Mouse (Mus musculus): ENCODE measurements around the gene Nsmce3.

Gene Nsmce3

GRCm38 (mm10) chr7:64856526-64857082, 16.2 kb downstream of the Nsmce3 start:
- no peak for DNase-seq

- DNase-seq: no peak
These were observed 16.8 kb downstream of the Nsmce3 start for GRCm38 (mm10) chr7:64855976-64856375.

GRCm38 (mm10) chr7:64855389-64855927, 17.3 kb downstream of the Nsmce3 start:
- no peak for DNase-seq

DNA sequence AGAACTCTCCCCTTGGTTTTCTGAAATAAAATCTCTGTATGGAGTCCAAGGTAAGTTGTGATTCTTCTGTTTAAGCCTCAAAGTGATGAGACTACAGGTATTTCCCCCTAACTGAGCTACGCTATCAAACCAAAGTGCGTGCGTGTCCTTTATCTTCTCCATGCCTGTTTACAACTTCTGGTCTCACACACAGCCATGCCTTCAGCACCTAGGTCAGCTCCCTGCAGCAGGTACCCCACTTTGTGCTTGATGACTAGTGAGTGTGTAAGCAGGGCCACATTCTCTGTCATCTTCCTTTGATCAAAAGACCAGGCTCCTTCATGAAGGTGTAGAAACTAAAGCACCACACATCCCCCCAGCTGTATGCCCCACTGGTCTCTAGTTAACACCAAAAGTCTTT, 22.0 kb downstream of the Nsmce3 start:
- DNase-seq: no peak

GRCm38 (mm10) chr7:64847366-64847899, 25.4 kb downstream of the Nsmce3 start:
- DNase-seq: no peak

GRCm38 (mm10) chr7:64846061-64846460, 26.7 kb downstream of the Nsmce3 start:
- DNase-seq: no peak

DNA sequence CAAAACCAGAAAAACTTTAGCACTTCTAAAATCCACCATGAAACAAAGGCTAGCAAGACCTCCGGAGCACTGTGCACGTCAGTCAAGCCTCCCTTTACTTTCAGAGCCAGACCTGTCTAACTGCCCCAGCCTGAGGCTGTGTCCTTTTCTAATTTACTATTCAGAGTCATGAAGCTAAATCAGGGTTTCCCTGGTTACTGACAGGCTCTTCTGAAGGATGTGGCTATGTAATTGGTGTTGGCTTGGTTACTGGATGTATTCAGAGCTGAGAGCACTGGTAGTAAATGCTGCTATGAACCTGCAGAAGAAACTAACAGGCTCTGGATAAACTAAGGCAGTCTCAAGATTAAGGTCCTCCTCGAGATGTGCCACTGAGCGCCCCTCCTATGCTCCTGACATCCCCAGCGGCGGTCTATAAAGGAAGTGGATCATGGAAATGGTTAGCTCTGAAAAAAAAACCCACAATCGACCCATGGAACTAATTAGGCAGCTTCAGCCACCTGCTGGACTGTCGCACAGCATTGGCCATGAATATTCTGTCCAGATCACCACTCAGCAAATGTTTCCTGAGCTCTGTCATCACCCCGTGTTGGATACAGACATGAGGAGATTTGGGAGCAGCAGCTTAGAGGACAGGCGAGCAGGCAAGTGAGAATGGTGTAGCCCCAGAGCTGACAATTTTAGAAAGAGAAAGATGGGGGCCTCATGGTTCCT, 31.7 kb downstream of the Nsmce3 start:
- DNase-seq: no peak

DNA sequence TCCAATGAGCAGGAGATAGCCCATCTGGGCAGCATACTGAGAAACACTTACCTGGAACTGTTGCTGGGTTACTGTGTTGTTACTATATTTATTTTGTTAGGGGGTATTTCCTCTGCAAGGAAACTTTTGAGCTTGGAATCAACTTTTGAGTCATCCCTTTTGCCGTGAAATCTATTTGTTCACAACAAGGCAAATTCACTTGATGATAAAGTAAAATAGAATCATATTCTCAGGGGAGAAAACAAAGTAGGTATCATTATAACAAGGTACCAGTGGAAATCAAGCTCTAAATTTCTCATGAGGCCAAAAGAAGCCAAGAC, 32.3 kb downstream of the Nsmce3 start:
- DNase-seq: no peak

- DNase-seq: peak; percentile 19 to 43
These were observed 32.8 kb downstream of the Nsmce3 start for GRCm38 (mm10) chr7:64839801-64840575.

GRCm38 (mm10) chr7:64839281-64839680, 33.5 kb downstream of the Nsmce3 start:
- DNase-seq: no peak

DNA sequence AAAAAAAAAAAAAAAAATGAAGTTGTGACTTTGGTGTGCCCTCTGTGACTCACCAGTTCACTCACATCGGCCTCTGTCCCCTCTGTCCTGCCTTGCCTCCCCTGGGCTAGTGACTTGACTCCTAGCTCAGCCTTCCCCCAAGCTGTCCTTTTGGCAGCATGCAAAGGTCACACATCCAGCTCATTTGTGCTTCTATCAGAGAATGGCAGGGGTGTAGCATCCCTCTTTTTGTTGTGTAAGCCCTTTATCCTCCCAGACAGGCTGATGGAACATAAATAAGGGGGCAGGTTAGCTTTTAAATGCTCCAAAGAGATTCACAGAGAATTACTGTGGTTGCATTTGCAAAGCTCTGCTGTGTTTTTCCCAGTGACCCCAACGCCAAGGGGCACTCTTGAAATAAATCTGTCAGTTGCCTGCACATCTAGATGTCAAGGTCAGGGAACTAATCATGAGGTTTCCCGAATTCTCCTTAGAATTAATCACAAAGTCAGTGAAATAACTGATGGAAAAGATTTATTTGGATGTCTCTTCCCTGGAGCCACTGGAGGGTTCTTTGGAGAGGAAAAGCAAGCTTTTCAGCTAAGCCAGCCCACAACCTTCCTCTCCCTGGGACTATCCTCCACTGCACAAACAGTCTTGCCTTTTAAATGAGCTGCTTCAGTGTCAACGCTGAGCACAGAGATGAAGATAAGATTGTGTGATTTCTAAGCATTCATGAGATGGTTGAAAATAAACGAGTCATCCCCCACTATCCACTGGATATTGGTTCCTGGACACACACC, 42.4 kb downstream of the Nsmce3 start:
- no peak for DNase-seq

DNA sequence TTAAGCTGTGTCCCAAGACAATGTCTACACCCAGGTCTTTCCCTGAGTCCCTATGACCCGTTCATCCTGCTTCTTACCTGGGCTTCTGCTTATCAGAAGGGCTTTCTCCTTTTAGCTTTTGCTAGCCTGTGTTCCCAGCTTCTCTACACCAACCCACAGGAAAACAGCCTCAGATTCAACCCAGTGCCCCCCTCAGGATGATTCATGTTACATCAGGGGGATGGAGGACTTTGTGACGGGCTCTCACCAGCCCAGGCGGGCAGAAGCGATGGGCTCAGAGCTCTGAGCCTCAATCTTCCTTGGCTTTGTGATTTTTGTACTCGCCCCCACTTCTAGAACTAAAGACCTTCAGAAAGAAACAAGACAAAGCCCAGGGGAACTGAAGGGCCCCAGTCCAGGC, 51.7 kb downstream of the Nsmce3 start:
- no peak for DNase-seq

GRCm38 (mm10) chr7:64819683-64820082, 53.1 kb downstream of the Nsmce3 start:
- no peak for DNase-seq

Measured in kidney, adult 8-10 months (tissue).